Mouse (Mus musculus) myocyte (in vitro differentiated cells): ENCODE measurements around the gene Pola2. TPM values are rescaled to one million over a fixed set of nuclear protein-coding genes. Genes with fewer than 3 reads are reported as not detected.

Source experiments
- H3K27me3 ChIP-seq: one replicate; pipeline ENCODE4 v1.6.1; 2011; ENCODE audit not compliant: control insufficient read depth, insufficient read depth, insufficient read length
- H3K36me3 ChIP-seq: one replicate; pipeline ENCODE4 v1.6.1; 2011; ENCODE audit not compliant: control insufficient read depth, insufficient read depth
- H3K4me2 ChIP-seq: one replicate; pipeline ENCODE4 v1.6.1; 2011; ENCODE audit warnings: low read depth, control low read depth
- H3K4me3 ChIP-seq: one replicate; pipeline ENCODE4 v1.5.1; 2011; ENCODE audit warnings: mild to moderate bottlenecking, control low read depth, moderate library complexity
- H3K79me2 ChIP-seq: one replicate; pipeline ENCODE4 v1.6.1; 2011; ENCODE audit not compliant: control insufficient read depth, insufficient read depth
- H3ac ChIP-seq: one replicate; pipeline ENCODE4 v1.6.1; 2011; ENCODE audit not compliant: control insufficient read depth, insufficient read length
- CEBPB ChIP-seq: IDR thresholded peaks from 2 replicates; pipeline ENCODE4 v1.6.1; 2011; ENCODE audit warnings: mild to moderate bottlenecking, moderate library complexity; ENCODE audit not compliant: poor library complexity, insufficient read depth, severe bottlenecking
- E2F4 ChIP-seq: IDR thresholded peaks from one replicate; pipeline ENCODE4 v1.6.1; 2011; ENCODE audit warnings: mild to moderate bottlenecking, control low read depth, moderate library complexity; ENCODE audit not compliant: insufficient read depth
- MAX ChIP-seq: IDR thresholded peaks from one replicate; pipeline ENCODE4 v1.6.1; 2011; ENCODE audit warnings: low read depth, mild to moderate bottlenecking, control low read depth
- MYOD1 ChIP-seq, 3 experiments: IDR thresholded peaks; one replicate each; pipeline ENCODE4 v1.6.1; 2011; ENCODE audit warnings: control low read depth in 2 of 3, low read depth in 2 of 3, mild to moderate bottlenecking in 2 of 3, moderate library complexity in 1 of 3; ENCODE audit not compliant: insufficient read length in 2 of 3, control insufficient read depth in 1 of 3
- MYOG ChIP-seq, 3 experiments: IDR thresholded peaks; one replicate each; pipeline ENCODE4 v1.6.1; 2011; ENCODE audit warnings: control low read depth in 2 of 3, low read depth in 2 of 3, mild to moderate bottlenecking in 2 of 3; ENCODE audit not compliant: insufficient read length in 2 of 3, control insufficient read depth in 1 of 3, insufficient read depth in 1 of 3
- POLR2A ChIP-seq: IDR thresholded peaks from one replicate; pipeline ENCODE4 v1.6.1; 2011; ENCODE audit warnings: low read depth, mild to moderate bottlenecking, control low read depth, moderate library complexity; ENCODE audit not compliant: insufficient read length
- POLR2AphosphoS2 ChIP-seq: IDR thresholded peaks from one replicate; pipeline ENCODE4 v1.6.1; 2011; ENCODE audit warnings: low read depth, control low read depth; ENCODE audit not compliant: insufficient read length
- REST ChIP-seq: IDR thresholded peaks from one replicate; pipeline ENCODE4 v1.6.1; 2011; ENCODE audit warnings: mild to moderate bottlenecking, control low read depth, moderate library complexity; ENCODE audit not compliant: insufficient read depth, insufficient read length
- SRF ChIP-seq: IDR thresholded peaks from one replicate; pipeline ENCODE4 v1.6.1; 2011; ENCODE audit warnings: low read depth; ENCODE audit not compliant: control insufficient read depth, insufficient read length
- TCF12 ChIP-seq: IDR thresholded peaks from one replicate; pipeline ENCODE4 v1.6.1; 2011; ENCODE audit warnings: mild to moderate bottlenecking, control low read depth; ENCODE audit not compliant: poor library complexity, insufficient read depth, severe bottlenecking
- TCF3 ChIP-seq: IDR thresholded peaks from one replicate; pipeline ENCODE4 v1.6.1; 2011; ENCODE audit warnings: low read depth, control low read depth; ENCODE audit not compliant: insufficient read length
- USF1 ChIP-seq: IDR thresholded peaks from one replicate; pipeline ENCODE4 v1.6.1; 2011; ENCODE audit warnings: low read depth, mild to moderate bottlenecking, control low read depth, moderate library complexity
- polyA plus RNA-seq: library from polyadenylated mRNA; unstranded; fragments of >200 nt; fragmentation: generic; extraction: Trizol; gene quantifications from one replicate; pipeline ENCODE4 v1.2.1, GENCODE M21; 2012; ENCODE audit warnings: missing spikeins

Gene Pola2
- 11.9 TPM for polyA plus RNA-seq

- Histone ChIP-seq H3K36me3 (no peaks in the 10 kb centered on the region), H3ac (peak within 1 kb of the TSS; percentile 37), H3K27me3 (no peaks in the 10 kb centered on the region), H3K4me2 (peak within 1 kb of the TSS; percentile 99), H3K79me2 (peaks cover 5% of the 10 kb centered on the region), H3K4me3 (peak within 1 kb of the TSS; percentile 73)
- TF ChIP-seq SRF (no peak), MAX (no peak), TCF3 (no peak), MYOD1 (IDR thresholded peaks at IDR 0.05; ENCODE audit: control insufficient read depth in 1 of 3, insufficient read length in 2 of 3, low read depth in 2 of 3) (peak in 1 of 3 experiments; percentile 23), POLR2AphosphoS2 (peak; percentile 82), E2F4 (peak; percentile 85), MYOG (IDR thresholded peaks at IDR 0.05; ENCODE audit: control insufficient read depth in 1 of 3, insufficient read depth in 1 of 3, insufficient read length in 2 of 3, low read depth in 2 of 3) (peak in 1 of 3 experiments; percentile 64), TCF12 (no peak), POLR2A (peak; percentile 66), REST (no peak), USF1 (no peak), CEBPB (no peak)
Observed at GRCm38 (mm10) chr19:5963883-5964562, at the start of gene Pola2. Gene Pola2, minus strand, starts transcription at chr19:5964202.

GRCm38 (mm10) chr19:6013691-6014090, 49.7 kb upstream of the Pola2 start:
- H3K27me3 ChIP-seq: no peaks in the 10 kb centered on the region
- peaks cover 3% of the 10 kb centered on the region for H3K36me3 ChIP-seq
- TF ChIP-seq POLR2AphosphoS2 (no peak), REST (no peak), MYOD1 (IDR thresholded peaks at IDR 0.05; ENCODE audit: control insufficient read depth in 1 of 3, insufficient read length in 2 of 3, low read depth in 2 of 3) (no peak), MAX (no peak), SRF (no peak), USF1 (no peak), MYOG (IDR thresholded peaks at IDR 0.05; ENCODE audit: control insufficient read depth in 1 of 3, insufficient read depth in 1 of 3, insufficient read length in 2 of 3, low read depth in 2 of 3) (no peak), TCF3 (no peak), TCF12 (no peak), E2F4 (no peak)
- H3K4me2 ChIP-seq: peak overlapping the region; percentile 100
- H3ac ChIP-seq: no peak overlapping the region
- H3K79me2 ChIP-seq: peaks cover 12% of the 10 kb centered on the region
- peak overlapping the region; percentile 79 for H3K4me3 ChIP-seq

- Histone ChIP-seq H3ac (no peak overlapping the region), H3K79me2 (peaks cover 6% of the 10 kb centered on the region), H3K27me3 (no peaks in the 10 kb centered on the region), H3K4me2 (no peak overlapping the region), H3K36me3 (peaks cover 4% of the 10 kb centered on the region), H3K4me3 (no peak overlapping the region)
- no peak for TF ChIP-seq MYOG (IDR thresholded peaks at IDR 0.05; ENCODE audit: control insufficient read depth in 1 of 3, insufficient read depth in 1 of 3, insufficient read length in 2 of 3, low read depth in 2 of 3)
- no peak for TF ChIP-seq CEBPB
- no peak for TF ChIP-seq REST
- TF ChIP-seq MYOD1 (IDR thresholded peaks at IDR 0.05; ENCODE audit: control insufficient read depth in 1 of 3, insufficient read length in 2 of 3, low read depth in 2 of 3): no peak
- TF ChIP-seq MAX: no peak
- TF ChIP-seq TCF12: no peak
- TF ChIP-seq TCF3: no peak
- no peak for TF ChIP-seq SRF
Observed at GRCm38 (mm10) chr19:6009137-6009536, 45.1 kb upstream of the Pola2 start.

- TF ChIP-seq POLR2A (no peak), TCF3 (no peak), MYOG (IDR thresholded peaks at IDR 0.05; ENCODE audit: control insufficient read depth in 1 of 3, insufficient read depth in 1 of 3, insufficient read length in 2 of 3, low read depth in 2 of 3) (no peak), TCF12 (no peak)
- Histone ChIP-seq H3K27me3 (no peaks in the 10 kb centered on the region), H3K4me2 (no peak overlapping the region), H3K36me3 (peaks cover 4% of the 10 kb centered on the region), H3K4me3 (no peak overlapping the region), H3ac (no peak overlapping the region), H3K79me2 (no peaks in the 10 kb centered on the region)
Observed at GRCm38 (mm10) chr19:6007013-6007412, 43.0 kb upstream of the Pola2 start.

- Histone ChIP-seq H3K36me3 (peaks cover 6% of the 10 kb centered on the region), H3K27me3 (no peaks in the 10 kb centered on the region), H3K79me2 (no peaks in the 10 kb centered on the region), H3K4me3 (no peak overlapping the region), H3K4me2 (no peak overlapping the region), H3ac (no peak overlapping the region)
- TF ChIP-seq MAX (no peak), POLR2AphosphoS2 (no peak)
Observed at GRCm38 (mm10) chr19:6005541-6005940, 41.5 kb upstream of the Pola2 start.
